Mouse (Mus musculus): ENCODE results near the gene Dusp22.

Dusp22 gene

GRCm38 (mm10) chr13:30722601-30723000 is 62.8 kb downstream of the Dusp22 start:
- DNase-seq, result no peak

GRCm38 (mm10) chr13:30723258-30723657 is 63.5 kb downstream of the Dusp22 start:
- DNase-seq, result no peak

- DNase-seq, result no peak
These were observed 64.1 kb downstream of the Dusp22 start for GRCm38 (mm10) chr13:30723858-30724257.

GRCm38 (mm10) chr13:30724691-30725271 is 65.0 kb downstream of the Dusp22 start:
- DNase-seq, result no peak

- DNase-seq, result no peak
These were observed 67.1 kb downstream of the Dusp22 start for GRCm38 (mm10) chr13:30726879-30727278.

- DNase-seq, result no peak
These were observed 68.4 kb downstream of the Dusp22 start for GRCm38 (mm10) chr13:30728155-30728554.

GRCm38 (mm10) chr13:30729245-30729644 is 69.4 kb downstream of the Dusp22 start:
- no peak for DNase-seq

GRCm38 (mm10) chr13:30730104-30730793 is 70.5 kb downstream of the Dusp22 start:
- no peak for DNase-seq

GRCm38 (mm10) chr13:30732709-30733445 is 73.1 kb downstream of the Dusp22 start:
- no peak for DNase-seq

- DNase-seq, result no peak
These were observed 76.9 kb downstream of the Dusp22 start for GRCm38 (mm10) chr13:30736721-30737120.

- no peak for DNase-seq
These were observed 77.5 kb downstream of the Dusp22 start for GRCm38 (mm10) chr13:30737257-30737656.

GRCm38 (mm10) chr13:30738310-30738840 is 78.6 kb downstream of the Dusp22 start:
- no peak for DNase-seq

- no peak for DNase-seq
These were observed 81.4 kb downstream of the Dusp22 start for GRCm38 (mm10) chr13:30741172-30741571.

- DNase-seq, result no peak
These were observed 82.7 kb downstream of the Dusp22 start for GRCm38 (mm10) chr13:30742411-30742970.

- DNase-seq, result no peak
These were observed 85.3 kb downstream of the Dusp22 start for GRCm38 (mm10) chr13:30745121-30745520.

- no peak for DNase-seq
These were observed 87.3 kb downstream of the Dusp22 start for GRCm38 (mm10) chr13:30747068-30747467.

GRCm38 (mm10) chr13:30747504-30747903 is 87.7 kb downstream of the Dusp22 start:
- no peak for DNase-seq

- no peak for DNase-seq
These were observed 88.5 kb downstream of the Dusp22 start for GRCm38 (mm10) chr13:30748321-30748720.

- no peak for DNase-seq
These were observed 89.3 kb downstream of the Dusp22 start, which contains the start of gene Irf4 for GRCm38 (mm10) chr13:30749021-30749556. TSS of gene Irf4 (plus strand) at chr13:30749226.

GRCm38 (mm10) chr13:30749557-30750141 is 89.8 kb downstream of the Dusp22 start:
- DNase-seq, result no peak

- DNase-seq, result peak; percentile 12
These were observed 90.9 kb downstream of the Dusp22 start for GRCm38 (mm10) chr13:30750461-30751303.

GRCm38 (mm10) chr13:30751304-30751580 is 91.4 kb downstream of the Dusp22 start:
- DNase-seq, result no peak
